Mouse (Mus musculus) neural tube, embryonic 11.5 days (tissue): ENCODE results near the gene Txn2. TPM values are rescaled to one million over a fixed set of nuclear protein-coding genes. Genes with fewer than 3 reads are reported as not detected.
A peak's percentile ranks its signal among the peaks of the same experiment; 100 is the strongest.

ENCODE experiments used
- ATAC-seq: fragments of 200-750 bp; cut with Nextera tagmentation; 2 replicates; pipeline ENCODE4 v1.8.0; 2017; ENCODE audit warnings: moderate number of reproducible peaks, mild to moderate bottlenecking, moderate TSS enrichment, moderate library complexity; ENCODE audit not compliant: insufficient read depth, low FRiP score, low TSS enrichment
- DNase-seq: peaks from one replicate; pipeline ENCODE4 v3.0.0-alpha.2; 2015; ENCODE audit warnings: low spot score
- H3K27ac ChIP-seq: fragments of 300-500 bp; sonication (generic); 2 replicates; pipeline ENCODE4 v1.5.1; 2014; ENCODE audit warnings: low read depth, mild to moderate bottlenecking, low read length
- H3K27me3 ChIP-seq: fragments of 300-500 bp; sonication (generic); 2 replicates; pipeline ENCODE4 v1.6.1; 2014; ENCODE audit warnings: mild to moderate bottlenecking, low read length, mixed read lengths; ENCODE audit not compliant: control insufficient read depth, insufficient read depth
- H3K36me3 ChIP-seq: fragments of 300-500 bp; sonication (generic); 2 replicates; pipeline ENCODE4 v1.6.1; 2014; ENCODE audit warnings: mild to moderate bottlenecking, low read length, moderate library complexity, mixed read lengths; ENCODE audit not compliant: control insufficient read depth, insufficient read depth
- H3K4me1 ChIP-seq: fragments of 300-500 bp; sonication (generic); 2 replicates; pipeline ENCODE4 v1.6.1; 2014; ENCODE audit warnings: low read length, mixed read lengths; ENCODE audit not compliant: control insufficient read depth, insufficient read depth
- H3K4me2 ChIP-seq: fragments of 300-500 bp; sonication (generic); 2 replicates; pipeline ENCODE4 v1.6.1; 2014; ENCODE audit warnings: low read depth, mild to moderate bottlenecking, moderate library complexity
- H3K4me3 ChIP-seq: fragments of 300-500 bp; sonication (generic); 2 replicates; pipeline ENCODE4 v1.5.1; 2014; ENCODE audit warnings: low read depth, low read length
- H3K9ac ChIP-seq: fragments of 300-500 bp; sonication (generic); 2 replicates; pipeline ENCODE4 v1.6.1; 2014; ENCODE audit warnings: mild to moderate bottlenecking, low read length
- H3K9me3 ChIP-seq: fragments of 300-500 bp; sonication (generic); 2 replicates; pipeline ENCODE4 v1.6.1; 2016; ENCODE audit warnings: low read length; ENCODE audit not compliant: control insufficient read depth
- WGBS: fragments of 180-500 bp; shearing (Covaris S2); extraction: QIAGEN DNeasy Blood & Tissue Kit; methylation state at CpG from one replicate; pipeline ENCODE4 v1.1.7; 2014; 5-methylcytosine and 5-hydroxymethylcytosine counted together
- polyA plus RNA-seq: library from polyadenylated mRNA; unstranded; fragments of >200 nt; fragmentation: Nextera tagmentation; extraction: Ambion mirVana; gene quantifications from 2 replicates; pipeline ENCODE4 v1.2.1, GENCODE M21; 2014

Txn2 gene
- polyA plus RNA-seq, 1 experiment from 2014 or later = 277 TPM

DNA sequence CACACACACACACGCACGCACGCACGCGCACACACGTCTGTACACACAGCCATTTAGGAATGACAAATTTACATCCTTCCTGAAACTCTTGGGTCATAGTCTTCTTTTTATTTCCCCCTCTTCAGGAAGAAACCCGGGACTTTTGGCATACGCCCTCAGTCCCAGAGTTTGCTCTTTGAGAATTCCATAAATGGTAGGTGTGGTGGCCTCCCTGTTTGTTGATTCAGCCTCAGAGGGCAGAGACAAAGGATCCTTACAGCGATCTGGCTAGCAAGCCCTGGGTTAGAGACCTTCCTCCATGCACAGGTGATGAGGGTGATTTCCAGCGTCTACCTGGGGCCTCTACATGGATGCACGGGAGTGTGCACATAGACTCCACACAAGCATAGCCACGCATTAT is 9.4 kb downstream of the Txn2 start:
- H3K4me1 ChIP-seq = no peaks in the 10 kb centered on the region
- no peak overlapping the region for H3K9ac ChIP-seq
- WGBS = 96% methylated on average over 12 of the region's 12 CpGs
- no peak for DNase-seq
- H3K27me3 ChIP-seq = no peaks in the 10 kb centered on the region
- no peak overlapping the region for H3K4me2 ChIP-seq
- H3K9me3 ChIP-seq = no peaks in the 10 kb centered on the region
- ATAC-seq = no peak
- no peak overlapping the region for H3K4me3 ChIP-seq
- H3K36me3 ChIP-seq = peaks cover 17% of the 10 kb centered on the region
- H3K27ac ChIP-seq = no peak overlapping the region

DNA sequence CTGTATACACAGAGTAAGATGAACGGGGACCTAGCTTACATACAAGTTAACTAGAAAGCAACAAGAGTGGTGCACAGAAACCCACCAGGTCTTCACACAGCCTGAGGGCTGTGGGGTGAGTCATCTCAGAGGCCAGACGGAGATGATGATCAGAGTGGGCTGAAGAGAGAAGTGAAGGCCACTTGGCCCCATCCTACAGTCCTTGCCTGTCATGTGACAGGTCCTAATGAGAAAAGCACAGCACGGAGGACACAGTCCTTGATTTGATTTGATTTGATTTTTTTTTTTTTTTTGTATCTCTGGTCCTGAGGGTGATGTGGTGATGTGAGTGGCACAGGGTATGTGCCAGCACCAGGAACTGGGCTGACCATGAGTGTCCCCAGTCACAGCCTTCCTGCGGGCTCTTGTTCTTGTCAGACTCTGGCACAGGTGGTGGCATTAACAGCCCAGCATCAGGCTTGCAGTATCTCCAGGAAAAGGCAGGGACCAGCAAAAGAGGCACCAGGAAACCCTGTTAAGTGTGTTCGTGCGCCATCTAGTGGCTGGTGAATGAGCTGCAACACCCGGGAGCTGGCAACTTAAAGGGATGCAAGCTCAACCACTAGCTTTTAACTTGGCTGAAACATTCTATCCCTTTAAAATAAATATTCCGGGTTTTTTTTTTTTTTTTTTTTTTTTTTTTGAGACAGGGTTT is 11.8 kb downstream of the Txn2 start:
- no peaks in the 10 kb centered on the region for H3K9me3 ChIP-seq
- H3K27me3 ChIP-seq = no peaks in the 10 kb centered on the region
- H3K4me2 ChIP-seq = no peak overlapping the region
- no peaks in the 10 kb centered on the region for H3K4me1 ChIP-seq
- H3K27ac ChIP-seq = no peak overlapping the region
- no peak overlapping the region for H3K4me3 ChIP-seq
- ATAC-seq (0 out of 2 replicates have a peak, but pooled peaks have one; percentile 35), DNase-seq (peak; percentile 90)
- no peak overlapping the region for H3K9ac ChIP-seq
- peaks cover 2% of the 10 kb centered on the region; the same call in 1 of the 2 replicates for H3K36me3 ChIP-seq
- 42% methylated on average over 8 of the region's 8 CpGs for WGBS

DNA sequence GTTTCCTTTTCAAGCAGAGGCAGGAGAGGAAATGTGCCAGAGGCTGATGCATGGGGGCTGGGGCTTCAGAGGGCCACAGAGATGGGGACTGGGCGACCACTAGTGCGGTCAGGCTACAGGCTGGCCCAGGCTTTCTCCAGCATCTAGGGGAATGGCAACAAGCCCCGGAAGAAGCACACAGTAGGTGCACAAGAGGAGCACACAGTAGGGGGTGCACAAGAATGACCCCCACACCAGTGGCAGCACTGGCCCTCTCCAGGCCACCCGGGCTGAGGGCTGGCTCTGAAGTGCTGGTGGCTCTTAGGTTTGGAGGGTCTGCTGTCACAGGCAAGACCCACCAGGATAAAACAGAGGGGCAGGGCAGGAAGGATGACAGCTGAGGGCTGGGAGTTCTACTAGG is 13.5 kb downstream of the Txn2 start:
- no peak overlapping the region for H3K27ac ChIP-seq
- H3K36me3 ChIP-seq = no peaks in the 10 kb centered on the region; the same call in 1 of the 2 replicates
- 0 out of 2 replicates have a peak, but pooled peaks cover 2% of the 10 kb centered on the region for H3K4me1 ChIP-seq
- no peak overlapping the region for H3K9ac ChIP-seq
- H3K9me3 ChIP-seq = no peaks in the 10 kb centered on the region
- H3K4me2 ChIP-seq = no peak overlapping the region
- H3K4me3 ChIP-seq = no peak overlapping the region
- no peaks in the 10 kb centered on the region for H3K27me3 ChIP-seq
- ATAC-seq (no peak), DNase-seq (no peak)
- WGBS = 95% methylated on average over 4 of the region's 4 CpGs

DNA sequence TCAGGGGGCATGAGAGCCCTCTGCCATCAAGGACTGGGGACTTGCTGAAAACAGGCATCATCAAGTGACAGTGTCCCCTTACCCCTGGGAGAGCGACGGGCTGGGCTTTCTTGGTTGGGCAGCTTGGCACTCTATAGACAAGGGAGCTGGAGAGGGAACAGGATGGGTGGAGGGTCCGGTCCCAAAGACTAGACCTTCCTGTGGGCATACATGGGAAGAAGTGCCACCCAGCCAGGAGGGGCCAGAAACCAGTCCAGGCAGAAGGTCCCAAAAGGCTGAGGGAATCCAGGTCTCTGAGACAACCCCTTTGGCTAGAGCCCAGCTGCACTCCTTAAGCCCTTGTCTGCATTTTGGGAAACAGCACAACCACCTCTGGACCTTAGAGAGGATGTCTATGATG is 14.3 kb downstream of the Txn2 start:
- Histone ChIP-seq H3K4me2 (no peak overlapping the region), H3K9me3 (no peaks in the 10 kb centered on the region), H3K4me1 (0 out of 2 replicates have a peak, but pooled peaks cover 2% of the 10 kb centered on the region), H3K36me3 (no peaks in the 10 kb centered on the region; the same call in 1 of the 2 replicates), H3K4me3 (no peak overlapping the region), H3K27me3 (no peaks in the 10 kb centered on the region), H3K27ac (no peak overlapping the region), H3K9ac (no peak overlapping the region)
- DNase-seq (no peak), ATAC-seq (no peak)
- 95% methylated on average over 3 of the region's 3 CpGs for WGBS

DNA sequence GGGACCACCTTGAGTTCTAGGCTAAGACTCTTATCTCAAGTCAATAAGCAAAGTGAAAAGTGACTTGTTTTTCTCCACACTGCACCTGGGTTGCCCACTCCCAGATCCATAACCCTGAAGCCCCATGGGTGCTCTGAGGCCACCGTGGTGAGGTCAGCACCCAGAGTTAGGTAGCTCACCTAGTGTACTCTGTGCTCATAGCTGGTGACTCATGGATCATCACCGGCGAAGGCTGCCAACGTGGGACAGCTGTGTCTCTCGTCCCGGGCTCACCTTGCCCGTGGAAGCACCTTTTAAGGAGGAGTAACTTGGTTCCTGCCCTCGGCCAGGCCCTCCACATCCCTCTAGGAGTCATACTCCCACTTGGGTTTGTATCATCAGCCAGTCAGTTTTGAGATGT is 15.8 kb downstream of the Txn2 start:
- no peaks in the 10 kb centered on the region for H3K9me3 ChIP-seq
- H3K27ac ChIP-seq = no peak overlapping the region
- H3K36me3 ChIP-seq = no peaks in the 10 kb centered on the region; the same call in 1 of the 2 replicates
- no peaks in the 10 kb centered on the region for H3K27me3 ChIP-seq
- H3K4me2 ChIP-seq = no peak overlapping the region
- DNase-seq (no peak), ATAC-seq (no peak)
- H3K4me3 ChIP-seq = no peak overlapping the region
- 88% methylated on average over 8 of the region's 8 CpGs for WGBS
- H3K9ac ChIP-seq = no peak overlapping the region
- 0 out of 2 replicates have a peak, but pooled peaks cover 2% of the 10 kb centered on the region for H3K4me1 ChIP-seq

DNA sequence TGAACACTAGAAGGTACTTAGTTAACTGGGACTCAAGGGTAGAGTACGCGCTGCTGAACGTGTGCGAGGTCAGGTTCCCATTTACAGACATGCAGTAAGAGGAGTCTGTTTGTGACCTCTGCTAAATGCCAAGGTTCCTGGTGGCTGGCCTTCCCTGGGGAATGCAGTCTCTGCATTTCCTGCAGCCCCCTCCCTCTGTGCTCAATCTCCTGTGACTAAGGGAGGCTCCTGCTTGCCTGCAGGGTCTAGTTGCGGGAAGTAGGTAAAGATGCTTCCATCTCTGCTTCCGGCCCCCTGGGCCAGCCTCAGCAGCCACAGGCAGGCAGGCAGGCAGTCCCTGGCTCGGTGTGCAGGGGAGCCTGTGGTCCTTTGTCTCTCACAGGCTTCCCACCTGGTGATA is 16.2 kb downstream of the Txn2 start:
- Histone ChIP-seq H3K4me2 (no peak overlapping the region), H3K9me3 (no peaks in the 10 kb centered on the region), H3K27me3 (no peaks in the 10 kb centered on the region), H3K9ac (no peak overlapping the region), H3K27ac (no peak overlapping the region), H3K4me3 (no peak overlapping the region), H3K36me3 (no peaks in the 10 kb centered on the region; the same call in 1 of the 2 replicates), H3K4me1 (0 out of 2 replicates have a peak, but pooled peaks cover 2% of the 10 kb centered on the region)
- no peak for DNase-seq
- ATAC-seq = no peak
- 62% methylated on average over 7 of the region's 7 CpGs for WGBS

DNA sequence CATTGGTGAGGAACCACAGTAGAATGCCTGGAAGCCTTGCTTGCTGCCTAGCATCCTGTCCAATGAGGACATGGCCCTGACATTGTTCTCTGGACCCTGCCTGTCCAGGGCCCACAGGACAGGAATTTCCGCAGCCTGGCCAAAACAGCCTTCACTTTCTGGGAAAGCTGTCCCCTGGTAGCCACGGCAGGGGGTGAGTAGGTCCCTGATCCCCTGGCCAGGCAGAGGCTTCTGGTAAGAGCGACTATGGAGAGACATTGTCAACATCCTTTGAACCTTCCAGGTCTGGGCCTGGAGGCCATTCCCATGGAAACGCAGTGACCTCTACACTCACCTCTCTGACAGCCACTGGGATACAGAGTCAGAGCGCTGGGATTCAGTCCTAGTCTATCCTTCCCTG is 16.8 kb downstream of the Txn2 start:
- Histone ChIP-seq H3K36me3 (no peaks in the 10 kb centered on the region; the same call in 1 of the 2 replicates), H3K27me3 (no peaks in the 10 kb centered on the region), H3K27ac (no peak overlapping the region), H3K4me2 (no peak overlapping the region), H3K9me3 (no peaks in the 10 kb centered on the region), H3K9ac (no peak overlapping the region), H3K4me1 (0 out of 2 replicates have a peak, but pooled peaks cover 2% of the 10 kb centered on the region), H3K4me3 (no peak overlapping the region)
- ATAC-seq (no peak), DNase-seq (no peak)
- 61% methylated on average over 5 of the region's 5 CpGs for WGBS

DNA sequence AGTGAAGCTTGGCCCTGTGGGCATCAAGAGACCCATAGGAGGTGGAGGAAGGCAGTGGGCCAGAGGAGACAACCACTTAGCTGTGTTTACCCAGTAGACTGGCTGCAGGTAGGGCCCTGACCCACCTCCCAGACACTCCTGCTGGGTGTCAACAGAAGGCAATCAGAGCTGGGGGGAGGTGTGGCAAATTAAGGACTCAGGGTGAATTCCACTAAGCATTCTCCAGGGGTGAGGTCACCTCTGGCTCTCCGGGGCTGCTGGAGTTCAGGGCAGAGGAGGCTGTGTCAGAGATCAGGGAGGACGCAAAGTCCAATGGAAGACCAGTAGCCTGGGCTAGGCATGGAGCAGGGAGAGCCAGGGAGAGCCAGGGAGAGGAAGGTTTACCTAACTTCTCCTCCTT is 17.7 kb downstream of the Txn2 start:
- ATAC-seq = no peak
- no peaks in the 10 kb centered on the region for H3K36me3 ChIP-seq
- H3K9me3 ChIP-seq = no peaks in the 10 kb centered on the region
- H3K27me3 ChIP-seq = no peaks in the 10 kb centered on the region
- H3K4me3 ChIP-seq = no peak overlapping the region
- 0 out of 2 replicates have a peak, but pooled peaks cover 2% of the 10 kb centered on the region for H3K4me1 ChIP-seq
- WGBS = 26% methylated on average over 2 of the region's 2 CpGs
- DNase-seq = no peak
- H3K9ac ChIP-seq = no peak overlapping the region
- H3K27ac ChIP-seq = no peak overlapping the region
- H3K4me2 ChIP-seq = no peak overlapping the region
